Mouse (Mus musculus): Measurements from ENCODE around the gene Pip5k1c.

- TF ChIP-seq ZC3H11A (IDR thresholded peaks at IDR 0.05; ENCODE audit: borderline replicate concordance, low read depth, low read length), result no peak
- no peak for TF ChIP-seq MAFK (IDR thresholded peaks at IDR 0.05; ENCODE audit: insufficient read depth, low read depth, low read length)
Measured at GRCm38 (mm10) chr10:81323141-81323775, 30.5 kb downstream of the Pip5k1c start.
